Mouse (Mus musculus) CD4-positive, CD25-positive, alpha-beta regulatory T cell, adult 4 months (primary cell): ENCODE results near the gene Bcas3. TPM values are rescaled to one million over a fixed set of nuclear protein-coding genes. Genes with fewer than 3 reads are reported as not detected.
"Not testable (repeated sequence)": the region's sequence is repeated elsewhere in the genome, so short reads cannot be mapped to it uniquely, and the experiment has no call there.

ENCODE experiments used
- ATAC-seq: one replicate; pipeline ENCODE4 v1.8.0; 2017
- polyA plus RNA-seq, 2 experiments: library from polyadenylated mRNA; unstranded; fragments of 100-300 nt; shearing (Covaris generic); gene quantifications; one replicate each; pipeline ENCODE4 v1.2.1; 2017

Gene Bcas3
- polyA plus RNA-seq, 2 experiments from 2014 or later: 56.0 to 63.1 TPM

DNA sequence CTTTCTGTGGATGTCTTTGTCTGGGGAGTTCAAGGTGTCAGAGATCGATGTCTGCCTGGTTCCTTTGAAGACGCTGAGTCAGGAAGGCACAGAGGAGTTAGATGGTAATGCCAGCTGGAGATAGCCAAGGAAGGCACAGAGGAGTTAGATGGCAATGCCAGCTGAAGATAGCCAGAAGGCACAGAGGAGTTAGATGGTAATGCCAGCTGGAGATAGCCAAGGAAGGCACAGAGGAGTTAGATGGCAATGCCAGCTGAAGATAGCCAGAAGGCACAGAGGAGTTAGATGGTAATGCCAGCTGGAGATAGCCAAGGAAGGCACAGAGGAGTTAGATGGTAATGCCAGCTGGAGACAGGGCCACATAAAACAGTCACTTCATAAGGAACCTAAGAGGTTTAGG, 363.8 kb downstream of the Bcas3 start:
- not testable (repeated sequence) for ATAC-seq

DNA sequence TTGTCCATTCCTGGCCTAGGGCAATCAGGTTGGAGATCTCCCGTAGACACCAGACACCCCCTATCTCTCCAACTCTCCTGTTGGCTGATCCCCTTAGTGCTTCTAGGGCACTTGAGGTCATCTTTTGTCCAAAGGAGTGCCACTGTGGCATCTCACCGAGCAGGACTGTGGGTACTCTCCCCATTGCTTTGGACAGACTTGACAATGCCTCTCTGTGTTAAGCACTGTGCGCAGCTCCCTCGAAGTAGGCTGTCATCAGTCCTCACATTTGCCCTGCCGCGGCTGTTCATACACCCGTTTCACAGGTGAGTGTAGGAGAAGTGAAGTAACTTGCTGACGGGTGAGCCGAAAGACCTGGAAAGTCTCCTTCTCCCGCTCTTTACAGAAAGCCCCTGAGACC, 366.1 kb downstream of the Bcas3 start:
- ATAC-seq: no peak

DNA sequence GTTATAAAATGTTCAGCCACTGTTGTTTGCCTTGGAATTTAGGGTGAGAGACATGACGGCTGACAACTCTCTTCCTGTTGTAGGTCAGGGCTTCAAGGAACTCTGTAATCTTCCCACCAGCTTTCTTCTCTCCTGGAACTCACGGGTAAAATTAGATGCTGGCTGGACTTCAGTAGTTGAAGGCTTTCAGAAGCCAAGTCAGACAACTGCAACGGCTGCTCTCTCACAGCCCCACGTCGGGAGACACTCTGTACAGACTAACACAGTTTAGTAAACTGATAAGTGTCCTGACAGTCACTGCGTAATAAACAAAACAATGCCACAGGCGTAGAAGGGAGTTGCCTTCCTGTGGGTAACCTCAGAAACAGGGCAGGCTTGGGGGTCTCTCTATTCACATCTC, 366.8 kb downstream of the Bcas3 start:
- ATAC-seq: no peak

DNA sequence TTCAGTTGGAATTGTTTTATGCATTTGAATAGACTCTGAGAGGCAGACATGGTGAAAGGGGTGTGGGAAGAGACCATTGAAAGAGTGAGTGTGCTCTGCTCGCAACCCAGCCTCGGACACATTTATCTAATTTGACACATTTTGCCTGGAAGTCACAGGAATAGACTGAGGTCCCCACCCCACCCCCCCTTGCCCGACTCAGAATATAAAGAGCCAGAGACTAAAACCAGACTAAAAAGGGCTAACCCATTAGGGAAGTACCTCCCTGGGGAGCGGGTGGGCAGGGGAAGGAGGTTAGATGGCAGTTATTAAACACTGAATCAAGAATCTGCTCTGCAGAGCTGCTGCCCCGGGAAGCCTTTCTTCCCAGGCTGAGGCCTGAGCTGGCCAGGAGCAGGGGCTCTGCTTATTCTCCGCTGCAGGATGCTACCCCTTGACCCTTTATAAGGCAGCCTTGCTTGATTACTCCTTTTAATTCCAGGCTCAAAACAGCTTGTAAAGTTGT, 367.4 kb downstream of the Bcas3 start:
- no peak for ATAC-seq

DNA sequence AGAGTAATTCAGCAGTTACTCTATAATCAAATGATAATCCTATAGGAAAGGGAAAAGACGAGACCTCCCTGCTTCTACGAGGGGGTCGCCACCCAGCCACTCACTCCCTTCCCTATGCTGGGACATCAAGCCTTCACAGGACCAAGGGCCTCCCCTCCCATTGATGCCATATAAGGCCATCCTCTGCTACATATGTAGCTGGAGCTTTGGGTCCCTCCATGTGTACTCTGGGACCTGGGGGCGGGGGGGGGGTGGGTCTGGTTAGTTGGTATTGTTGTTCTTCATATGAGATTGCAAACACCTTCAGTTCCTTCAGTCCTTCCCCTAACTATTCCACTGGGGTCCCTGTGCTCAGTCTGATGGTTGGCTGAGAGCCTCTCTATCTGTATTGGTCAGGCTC, 369.0 kb downstream of the Bcas3 start:
- ATAC-seq: no peak

DNA sequence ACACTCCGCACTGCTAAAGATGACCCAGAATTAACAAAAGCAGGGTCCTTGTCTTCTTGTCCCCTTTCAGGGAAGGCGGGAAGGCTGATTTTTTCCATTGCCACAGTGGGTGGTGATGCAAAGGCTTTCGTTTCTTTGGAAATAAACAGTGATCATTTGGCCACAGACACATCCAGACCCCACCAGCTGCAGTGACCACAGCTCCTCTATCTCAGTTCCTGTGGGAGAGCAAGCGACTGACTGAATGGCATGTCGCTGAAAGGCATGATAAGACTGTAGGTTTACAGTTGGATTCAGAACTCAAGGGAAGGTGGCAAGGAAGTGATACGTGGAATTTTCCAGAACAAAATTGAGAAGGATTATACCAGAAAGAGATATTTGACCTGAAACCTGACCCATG, 371.2 kb downstream of the Bcas3 start:
- ATAC-seq: no peak

DNA sequence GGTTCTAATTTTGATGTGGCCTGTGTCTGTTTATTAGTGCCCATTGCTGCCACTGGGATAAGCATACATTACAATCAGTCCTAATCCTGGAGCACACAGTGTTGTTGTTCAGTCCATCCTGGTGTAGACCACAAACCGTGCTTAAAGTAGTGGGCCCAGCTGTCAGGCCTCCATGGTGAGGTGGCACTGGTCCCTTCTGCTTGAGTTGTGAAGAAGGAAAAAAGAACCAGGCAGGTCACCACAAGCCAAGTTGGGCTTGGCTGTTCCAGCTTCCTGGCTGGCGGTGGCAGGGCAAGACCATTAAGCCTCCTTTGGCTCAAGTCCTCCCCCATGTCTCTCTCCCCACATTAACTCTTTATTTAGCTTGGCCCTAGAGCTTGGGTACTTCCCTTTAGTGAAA, 376.8 kb downstream of the Bcas3 start:
- ATAC-seq: no peak

DNA sequence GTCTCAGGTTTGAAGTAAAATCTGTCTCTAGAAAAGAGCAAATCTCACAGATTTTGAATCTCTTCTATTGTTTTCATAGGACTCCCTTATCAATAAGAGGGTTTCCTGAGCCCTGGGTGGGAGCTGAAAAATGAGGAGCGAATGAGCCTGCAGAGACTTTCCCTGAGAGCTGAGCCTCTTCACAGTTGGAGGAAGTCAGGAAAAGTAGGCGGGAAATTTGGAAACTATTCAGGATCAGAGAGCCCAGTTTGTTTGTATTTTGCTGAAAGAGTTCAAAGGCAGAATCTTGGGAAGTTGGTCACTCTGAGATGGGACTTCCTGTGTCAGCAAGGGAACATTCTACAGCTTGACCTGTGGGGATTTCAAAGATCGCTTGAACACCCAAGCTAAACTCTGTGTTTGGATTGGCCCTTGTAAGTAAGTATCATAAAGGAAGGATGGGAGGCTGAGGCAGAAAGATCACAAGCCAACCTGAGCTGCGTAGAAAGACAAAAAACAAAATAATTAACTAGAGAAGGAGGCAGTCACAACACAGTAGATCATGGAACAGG, 379.6 kb downstream of the Bcas3 start:
- no peak for ATAC-seq

DNA sequence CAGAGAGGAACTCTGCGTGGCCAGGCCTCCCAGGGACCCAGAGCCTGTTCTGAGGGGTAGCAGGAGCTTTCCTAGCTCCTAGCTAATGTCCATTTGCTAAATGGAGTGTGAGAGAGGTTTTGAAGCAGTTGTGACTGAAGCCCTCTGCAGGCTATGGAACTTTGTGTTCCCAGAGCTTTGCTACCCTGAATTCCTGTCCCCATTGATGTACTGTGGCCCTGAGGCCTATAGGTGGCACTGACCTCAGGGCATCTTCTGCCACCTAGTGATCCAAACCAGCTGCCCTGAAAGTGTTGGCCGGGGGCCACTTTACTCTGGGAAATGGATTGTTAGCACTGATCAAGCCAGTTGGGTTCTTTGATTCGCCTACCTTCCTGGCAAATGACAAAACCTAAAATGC, 380.6 kb downstream of the Bcas3 start:
- no peak for ATAC-seq

DNA sequence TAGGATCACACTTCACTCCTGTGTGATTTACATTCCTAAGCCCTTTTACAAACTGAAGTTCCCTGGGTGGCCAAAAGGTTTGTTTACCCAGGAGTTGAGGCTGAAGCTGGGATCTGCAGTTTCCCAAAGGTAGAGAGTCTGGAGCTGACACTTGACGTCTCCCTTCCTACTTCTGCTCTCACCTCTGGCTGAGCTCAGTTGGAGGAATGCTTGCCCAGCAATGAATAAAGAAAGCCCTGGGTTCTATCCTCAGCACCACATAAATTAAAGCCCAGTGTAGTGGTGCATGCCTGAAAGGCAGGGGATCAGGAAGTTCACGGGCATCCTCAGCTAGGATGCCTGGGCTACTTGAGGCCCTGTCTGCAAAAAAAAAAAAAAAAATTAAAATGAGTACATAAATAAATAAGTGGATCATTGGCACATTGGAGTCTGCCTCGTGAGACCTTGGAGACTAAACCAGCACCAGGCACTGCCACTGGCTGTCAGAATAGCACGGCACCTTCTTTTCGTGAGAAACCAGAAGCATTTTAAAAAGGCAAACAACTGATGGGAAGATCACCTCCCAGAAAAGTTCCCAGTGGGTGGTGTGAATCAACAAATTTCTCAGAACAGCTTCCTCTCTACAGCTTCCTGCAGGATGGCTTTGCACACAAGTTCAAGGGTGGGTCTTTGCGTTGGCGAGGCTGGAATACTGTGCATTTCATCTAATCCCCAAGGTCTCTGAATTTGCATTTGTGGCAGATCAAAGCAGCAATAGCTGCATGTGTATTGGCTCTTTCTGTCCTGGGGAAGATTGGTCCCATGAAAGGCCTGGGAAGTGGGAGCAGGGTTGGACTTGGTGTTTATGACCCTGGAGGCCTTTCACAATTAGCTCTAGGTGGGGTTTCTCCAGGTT, 381.6 kb downstream of the Bcas3 start:
- ATAC-seq: no peak

DNA sequence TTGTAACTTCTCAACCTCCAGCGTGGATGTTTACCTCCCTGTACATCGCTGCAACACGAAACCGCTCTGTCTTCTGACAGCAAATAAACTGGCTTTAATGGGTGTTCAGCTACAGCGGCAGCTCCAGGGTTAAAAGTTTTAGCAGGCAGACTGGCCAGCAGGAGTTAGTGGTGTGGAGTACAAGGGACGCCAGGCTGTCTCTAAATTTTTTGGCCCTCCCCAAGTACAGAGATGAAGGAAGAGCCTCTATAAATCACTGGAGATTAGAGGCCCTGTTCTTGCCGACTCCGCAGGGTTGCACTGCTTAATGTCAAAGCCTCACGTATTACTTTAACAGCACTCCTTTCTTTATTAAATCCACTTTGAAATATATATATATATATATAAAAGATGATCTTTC, 384.3 kb downstream of the Bcas3 start:
- no peak for ATAC-seq

DNA sequence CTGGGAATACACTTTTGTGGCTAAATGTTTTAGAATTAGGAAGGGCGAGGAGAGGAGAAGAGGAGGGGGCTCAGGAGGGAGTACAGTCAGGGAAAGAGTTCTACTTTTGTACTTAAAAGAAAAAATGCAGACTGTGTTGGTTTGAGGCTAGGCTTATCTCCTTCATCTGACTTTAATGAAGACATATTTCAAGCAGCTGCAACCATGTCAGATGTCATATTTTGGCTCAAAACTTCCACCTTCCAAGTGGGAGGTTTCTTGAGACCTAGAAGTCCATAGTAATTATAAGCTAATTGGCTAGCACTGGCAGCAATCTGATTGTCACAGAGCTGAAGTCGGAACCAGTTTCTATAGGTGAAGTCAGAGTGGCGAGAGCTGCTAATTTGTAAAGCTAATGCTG, 384.9 kb downstream of the Bcas3 start:
- ATAC-seq: no peak

DNA sequence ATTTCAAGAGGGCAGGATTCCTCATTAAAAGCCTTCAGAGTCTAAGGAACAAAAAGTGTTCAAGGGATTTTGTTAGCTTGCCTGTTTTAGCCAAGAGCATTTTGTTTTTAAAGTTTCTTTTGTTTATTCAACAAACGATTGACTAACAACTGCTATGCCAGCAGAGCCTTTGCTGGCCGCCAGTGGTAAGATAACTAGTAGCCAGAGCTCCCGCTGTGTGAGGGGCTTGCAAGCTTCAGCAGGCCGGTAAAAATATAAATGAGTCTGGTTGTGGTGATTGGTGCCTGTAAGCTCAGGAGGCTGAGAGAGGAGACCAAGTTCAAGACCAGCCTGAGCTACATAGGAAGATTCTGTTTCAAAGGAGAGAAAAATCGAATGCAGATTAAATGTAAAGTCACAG, 385.6 kb downstream of the Bcas3 start:
- ATAC-seq: no peak

DNA sequence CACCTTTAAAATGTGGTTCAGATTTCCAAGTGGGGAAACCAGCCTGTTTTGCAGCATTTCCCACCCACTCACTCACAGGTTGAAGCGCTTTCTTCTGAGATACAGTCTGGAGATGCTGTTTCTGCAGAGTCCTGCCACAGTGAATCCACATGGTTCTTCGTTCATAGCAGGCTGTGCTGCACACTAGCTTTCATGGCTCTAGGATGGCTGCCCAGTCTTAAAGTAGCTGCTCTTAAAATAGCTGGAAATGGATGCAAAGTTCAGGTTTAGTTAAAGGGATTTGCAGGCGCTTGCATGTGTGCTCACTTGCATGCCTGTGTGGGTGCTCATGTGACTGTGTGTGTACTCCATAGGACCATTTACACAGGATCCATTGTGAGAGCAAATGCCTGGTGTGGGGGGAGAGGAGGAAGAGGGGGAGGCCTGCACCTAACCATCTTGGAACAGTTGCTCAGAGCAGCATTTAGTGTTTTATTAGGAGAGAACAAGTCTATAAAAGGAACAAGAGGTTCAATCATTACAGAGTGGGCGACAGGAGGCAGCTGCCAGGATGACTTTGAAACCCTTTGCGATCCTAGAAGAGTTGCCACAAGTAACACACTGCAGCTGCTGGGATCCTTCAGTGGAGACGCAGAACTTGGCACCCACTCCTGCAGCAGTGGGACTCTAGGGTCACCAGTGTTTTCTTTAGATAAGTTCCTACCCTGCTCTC, 386.5 kb downstream of the Bcas3 start:
- no peak for ATAC-seq

DNA sequence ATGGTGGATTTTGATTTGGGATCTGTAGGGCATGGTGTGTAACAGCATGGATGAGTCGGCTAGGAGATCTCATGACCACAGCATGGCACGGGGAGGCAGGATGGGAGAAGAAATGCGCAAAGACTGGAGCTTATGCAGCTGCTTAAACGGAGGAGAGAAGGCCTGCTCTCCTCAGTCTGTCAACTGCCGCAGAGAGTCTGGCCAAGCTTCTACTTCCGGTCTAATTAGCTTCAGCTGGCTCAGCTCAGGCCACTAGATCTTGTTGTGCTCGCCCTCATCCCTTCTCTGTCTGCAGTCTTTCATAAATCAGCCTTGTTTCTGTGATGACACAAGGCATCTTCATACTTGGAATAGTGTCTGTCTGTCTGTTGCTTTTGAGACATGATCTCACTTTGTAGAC, 393.4 kb downstream of the Bcas3 start:
- ATAC-seq: no peak

DNA sequence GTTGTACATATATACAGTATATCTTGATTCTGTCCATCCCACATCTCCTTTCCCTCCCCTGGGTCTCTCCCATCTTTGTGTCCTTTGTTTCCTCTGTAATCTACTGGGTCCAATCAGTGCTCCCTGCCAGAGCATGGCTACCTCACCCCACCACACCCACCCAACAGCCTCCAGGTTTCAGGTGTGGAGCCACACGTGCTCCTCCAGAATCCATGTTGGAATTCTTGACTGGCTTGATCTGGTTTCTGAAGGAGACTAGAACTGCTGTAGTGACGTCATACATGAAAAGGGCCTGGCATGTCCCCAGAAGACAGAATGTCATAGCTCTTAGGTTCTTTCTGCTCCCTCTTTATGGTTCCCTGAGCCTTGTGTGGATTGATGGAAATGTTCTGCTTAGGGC, 395.9 kb downstream of the Bcas3 start:
- ATAC-seq: no peak

DNA sequence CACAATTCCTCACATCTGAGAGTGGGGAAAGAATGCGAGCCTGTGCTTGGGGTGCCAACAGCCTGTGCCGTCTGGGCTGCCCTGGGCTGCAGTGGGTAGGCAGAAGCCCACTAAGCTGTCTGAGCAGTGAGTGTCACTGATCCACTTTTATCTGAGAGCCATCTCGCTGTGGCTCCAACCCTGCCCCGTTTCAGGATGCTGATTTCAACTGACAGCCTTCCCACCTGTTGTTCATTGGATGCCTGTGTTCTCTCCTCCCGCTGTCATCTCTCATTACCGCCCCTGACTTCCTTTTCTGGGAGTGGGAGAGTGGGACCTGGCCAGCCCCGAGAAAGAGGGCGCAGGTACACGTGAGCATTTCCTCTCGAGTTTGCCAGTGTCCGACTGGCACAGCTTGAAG, 398.2 kb downstream of the Bcas3 start:
- ATAC-seq: no peak

DNA sequence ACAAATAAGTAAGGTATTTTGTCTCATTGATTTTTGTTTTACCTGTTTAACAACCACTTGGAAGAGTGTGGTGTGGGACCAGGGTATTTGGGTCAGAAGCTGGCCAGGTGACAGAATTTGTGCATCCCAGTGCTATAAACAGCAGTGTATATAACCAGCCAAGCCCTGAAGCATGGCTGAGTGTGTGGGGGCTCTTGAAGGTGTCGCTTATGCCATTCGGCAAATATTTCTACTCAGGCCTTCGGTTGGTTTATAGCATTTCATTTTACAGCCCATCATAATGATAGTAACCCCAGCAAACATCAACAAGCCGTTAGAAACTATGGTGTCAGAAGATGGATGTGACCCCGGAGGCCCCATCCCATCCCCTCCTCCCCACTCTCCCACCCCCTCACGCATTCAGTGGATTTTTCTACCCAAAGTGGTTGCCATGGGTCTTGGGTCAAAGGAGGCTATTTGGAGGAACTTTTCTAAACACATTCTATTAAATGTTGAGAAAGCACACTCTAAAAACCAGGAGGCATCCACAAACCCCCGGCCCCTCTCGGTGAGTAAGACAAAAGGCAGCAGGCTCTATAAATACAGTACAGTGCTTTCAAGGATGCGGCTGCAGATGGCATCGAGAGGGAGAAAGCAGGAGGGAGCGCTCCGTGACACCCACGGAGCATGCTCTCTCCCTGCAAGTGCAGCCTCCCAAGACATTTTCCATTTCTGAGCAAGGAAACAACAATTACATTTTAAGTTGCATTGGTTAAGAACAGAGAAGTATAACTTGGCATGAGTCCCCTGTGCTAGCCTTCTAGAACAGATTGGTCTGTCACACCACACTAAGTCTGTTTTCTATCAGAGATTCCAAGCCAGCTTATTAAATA, 401.9 kb downstream of the Bcas3 start:
- no peak for ATAC-seq

DNA sequence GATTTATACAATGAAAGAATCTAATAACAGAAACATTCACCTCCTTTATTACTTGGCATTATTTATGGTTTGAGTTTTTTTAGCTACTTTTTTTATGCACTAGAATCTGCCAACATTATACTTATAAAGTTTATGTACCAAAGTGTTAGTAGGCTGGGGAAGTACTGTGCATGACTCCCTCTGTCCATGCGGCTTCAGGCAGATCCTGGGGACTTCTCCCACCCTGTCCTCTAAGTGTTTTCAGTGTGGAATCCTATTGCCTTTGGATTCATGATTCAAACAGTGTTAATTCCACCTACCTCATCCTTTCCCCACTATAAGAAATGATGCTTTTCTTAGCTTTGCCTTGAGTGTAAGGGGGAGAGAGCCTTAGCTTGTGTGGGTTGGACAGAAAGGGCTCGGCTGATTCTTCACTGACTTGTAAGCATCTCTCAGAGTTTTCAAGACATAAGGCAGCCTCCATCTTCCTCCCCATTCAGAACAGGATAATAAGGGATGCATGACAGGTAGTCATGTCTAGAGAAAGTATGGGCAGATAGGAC, 402.6 kb downstream of the Bcas3 start:
- no peak for ATAC-seq

DNA sequence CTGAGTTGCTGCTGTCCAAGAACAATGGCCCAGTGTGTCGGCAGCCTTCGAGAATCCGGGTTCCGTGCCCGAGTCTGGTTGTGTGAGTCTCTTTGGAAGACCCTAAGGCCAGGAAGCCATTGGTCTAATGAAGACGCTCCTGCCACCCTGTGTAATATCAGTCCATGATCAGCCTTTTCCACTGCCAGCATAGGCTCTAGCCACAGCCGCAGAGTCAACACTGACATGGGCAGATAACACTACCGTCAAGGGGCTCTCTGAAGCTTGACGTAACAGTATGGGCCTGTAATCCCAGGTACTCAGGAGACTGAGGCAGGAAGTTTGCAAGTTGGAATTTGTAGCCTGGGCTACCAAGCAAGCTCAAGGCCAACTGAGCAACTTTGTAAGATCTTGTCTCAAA, 405.9 kb downstream of the Bcas3 start:
- no peak for ATAC-seq

DNA sequence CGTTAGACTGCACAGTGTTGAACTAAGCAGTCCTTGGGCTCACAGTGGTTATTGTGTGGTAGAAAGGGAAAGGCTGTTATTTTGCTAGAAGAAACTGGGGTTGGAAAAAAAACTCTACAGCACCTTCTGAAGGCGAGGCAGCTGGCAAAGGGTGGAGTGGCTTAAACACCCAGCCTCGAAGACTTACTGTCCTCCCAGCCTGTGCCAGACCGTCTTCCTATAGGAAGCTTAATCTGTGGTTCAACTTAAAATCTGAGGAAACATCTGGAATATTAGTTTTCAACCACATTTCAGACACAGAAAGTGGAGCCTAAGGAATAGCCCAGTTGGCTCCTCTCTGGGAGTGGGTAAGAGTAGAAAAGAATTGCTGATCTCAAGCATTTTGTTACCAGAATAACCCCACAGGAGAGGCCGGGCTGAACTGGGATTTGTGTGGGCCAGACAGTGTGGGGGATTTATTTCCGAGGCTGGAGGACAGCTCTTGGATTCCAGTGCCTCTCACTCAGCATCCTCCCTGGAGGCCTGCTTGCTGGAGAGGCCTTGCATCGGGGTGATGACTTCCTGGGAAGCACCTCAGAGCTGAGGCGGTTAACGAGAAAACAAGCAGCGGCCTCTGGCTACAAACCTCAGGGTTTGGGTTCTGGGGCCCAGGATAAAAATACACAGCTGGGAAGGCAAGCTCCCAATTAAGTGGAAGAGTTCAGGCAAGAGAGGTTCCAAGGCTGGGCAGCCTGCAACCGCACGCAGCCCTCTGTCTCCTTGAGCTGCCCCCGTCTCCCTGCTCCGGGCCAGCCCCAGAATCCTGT, 406.9 kb downstream of the Bcas3 start:
- no peak for ATAC-seq
